Mouse (Mus musculus) layer of hippocampus, adult 9-10 months (tissue): ENCODE measurements at regions not wholly inside any gene's neighbourhood (a gene's known extent, or its start where the extent isn't known, plus 50 kb on each side); places are given as distances from the start of the nearest gene placed in this dataset.

Experiments
- DNase-seq: peaks from one replicate; pipeline ENCODE4 v3.0.0; 2022; ENCODE audit warnings: low spot score

- no peak for DNase-seq
These were observed 223.5 kb upstream of the Mvb12b start for GRCm38 (mm10) chr2:34111286-34111685.

- DNase-seq: no peak
These were observed 222.8 kb upstream of the Mvb12b start for GRCm38 (mm10) chr2:34110582-34110981.

- peak; percentile 39 for DNase-seq
These were observed 220.0 kb upstream of the Mvb12b start for GRCm38 (mm10) chr2:34107566-34108303.

GRCm38 (mm10) chr2:34106837-34107565 is 219.3 kb upstream of the Mvb12b start:
- DNase-seq: peak; percentile 21

- no peak for DNase-seq
These were observed 218.5 kb upstream of the Mvb12b start for GRCm38 (mm10) chr2:34106245-34106644.

- no peak for DNase-seq
These were observed 217.7 kb upstream of the Mvb12b start for GRCm38 (mm10) chr2:34105271-34106051.

GRCm38 (mm10) chr2:34098004-34098547 is 210.3 kb upstream of the Mvb12b start:
- DNase-seq: no peak

GRCm38 (mm10) chr2:34096561-34096960 is 208.8 kb upstream of the Mvb12b start:
- DNase-seq: no peak

- DNase-seq: no peak
These were observed 201.1 kb upstream of the Mvb12b start for GRCm38 (mm10) chr2:34088832-34089231.

- DNase-seq: no peak
These were observed 198.4 kb upstream of the Mvb12b start for GRCm38 (mm10) chr2:34086130-34086529.

GRCm38 (mm10) chr2:34084513-34084912 is 196.8 kb upstream of the Mvb12b start:
- peak; percentile 31 for DNase-seq

GRCm38 (mm10) chr2:34082486-34082885 is 194.7 kb upstream of the Mvb12b start:
- DNase-seq: no peak

- no peak for DNase-seq
These were observed 192.4 kb upstream of the Mvb12b start for GRCm38 (mm10) chr2:34080176-34080575.

- no peak for DNase-seq
These were observed 191.5 kb upstream of the Mvb12b start for GRCm38 (mm10) chr2:34079282-34079681.

GRCm38 (mm10) chr2:34078875-34079262 is 191.1 kb upstream of the Mvb12b start:
- DNase-seq: no peak

GRCm38 (mm10) chr2:34078248-34078874 is 190.6 kb upstream of the Mvb12b start:
- DNase-seq: no peak

- DNase-seq: no peak
These were observed 188.6 kb upstream of the Mvb12b start for GRCm38 (mm10) chr2:34076346-34076745.

GRCm38 (mm10) chr2:34074066-34074465 is 186.3 kb upstream of the Mvb12b start:
- DNase-seq: no peak

GRCm38 (mm10) chr2:34065592-34065991 is 177.8 kb upstream of the Mvb12b start:
- no peak for DNase-seq

GRCm38 (mm10) chr2:34065090-34065489 is 177.3 kb upstream of the Mvb12b start:
- DNase-seq: no peak

GRCm38 (mm10) chr2:34056552-34056951 is 168.8 kb upstream of the Mvb12b start:
- DNase-seq: no peak

- DNase-seq: no peak
These were observed 155.3 kb upstream of the Mvb12b start for GRCm38 (mm10) chr2:34043064-34043463.
